12 mouse cellular contexts compared by ENCODE assay signal in genomic region chr5:26795524-26795923, GRCm38 (mm10).
"Had no signal": no experiment of that assay in that cellular context is flagged by ENCODE, and none has a peak within 500 bp of the region (broad histone marks: within the 10 kb centered on the region; RNA-seq: fewer than 3 reads in every experiment).

No protein-coding gene starts in this region.

- DNase-seq: retina, postnatal 1 day; right cerebral cortex, adult 18-20 months; right cerebral cortex, postnatal 14 days; right cerebral cortex, postnatal 25 days; right cerebral cortex, postnatal 4 days; spleen, adult 18-20 months; thymus, adult 18-20 months; thymus, adult 2 months; thymus, postnatal 14 days; thymus, postnatal 25 days; thymus, postnatal 36 days; thymus, postnatal 4 days had no signal
